Comparison of ENCODE assay signal across 9 mouse cellular contexts in genomic region chr2:163823771-163824170, GRCm38 (mm10). TPM values are rescaled to one million over a fixed set of nuclear protein-coding genes. Genes with fewer than 3 reads are reported as not detected.
DNase-seq lines count a peak whose midpoint lies in the region; TF ChIP-seq lines count a peak whose summit lies in the region.
"Had no signal": no experiment of that assay in that cellular context is flagged by ENCODE, and none has a peak within 500 bp of the region (broad histone marks: within the 10 kb centered on the region; RNA-seq: fewer than 3 reads in every experiment).

No protein-coding gene starts in this region.

- no peaks in the 10 kb centered on the region for H3K4me1 ChIP-seq in kidney, adult 2 months (ENCODE audit: control insufficient read depth, insufficient read depth, low read length)

- H3K27me3 ChIP-seq in kidney, adult 2 months (replicated peaks; ENCODE audit: control insufficient read depth, insufficient read depth, low read length), result no peaks in the 10 kb centered on the region; the same call in 1 of the 2 replicates

- intact Hi-C loops in left cerebral cortex, adult 2 months (cut with DNase I), result loop anchor here (10.0 kb wide), 1 partner anchor 289 kb away; no protein-coding TSS in a partner anchor

- DNase-seq in kidney, adult 2 months, result peak; percentile 14
- DNase-seq in kidney, adult 9 months, result no peak
- peak; percentile 69 for DNase-seq in forelimb bud, embryonic 11.5 days (ENCODE audit: low read depth, low spot score)
- DNase-seq in kidney, postnatal 4 days, result peak; percentile 76 to 83
- DNase-seq in neural tube, embryonic 10.5 days (ENCODE audit: extremely low spot score, low spot score), result peak; percentile 47
- DNase-seq in cerebellum, postnatal 14 days, result no peak
- no peak for DNase-seq in right cerebral cortex, adult 18-20 months
- no peak for DNase-seq in left cerebral cortex, adult 2 months (ENCODE audit: extremely low spot score in 1 of 2, low spot score in 2 of 2)

- no peak overlapping the region for H3K4me3 ChIP-seq in kidney, adult 2 months (ENCODE audit: insufficient read depth, low read depth, low read length)
- H3K4me3 ChIP-seq in left cerebral cortex, adult 2 months, result no peak overlapping the region
- H3K4me3 ChIP-seq: megakaryocyte, embryonic 14.5 days had no signal

- H3K27ac ChIP-seq in kidney, adult 2 months (ENCODE audit: insufficient read depth, low read depth, low read length), result no peak overlapping the region
- H3K27ac ChIP-seq in left cerebral cortex, adult 2 months, result no peak overlapping the region

- 24% methylated on average over 11 of the region's 11 CpGs for WGBS in kidney, adult 2 months

- H3K36me3 ChIP-seq in kidney, adult 2 months (ENCODE audit: control insufficient read depth, insufficient read depth, low read length), result no peaks in the 10 kb centered on the region

- no peak for TF ChIP-seq POLR2A in kidney, adult 2 months (IDR thresholded peaks at IDR 0.05; ENCODE audit: low read depth, low read length)

- no peak for TF ChIP-seq CTCF in kidney, adult 2 months (conservative IDR thresholded peaks at IDR 0.05; ENCODE audit: insufficient read depth, insufficient read length, low read depth, low read length)
- no peak for TF ChIP-seq CTCF in left cerebral cortex, adult 2 months (IDR thresholded peaks at IDR 0.05)

RNA-seq across cellular contexts. Expression of gene Ccn5, which starts 3.1 kb away (rescaled TPM):
- 0.41 and 1.3 TPM in 2 replicates for polyA plus RNA-seq in kidney, adult 2 months (2012; rRNA removed)
- total RNA-seq in left cerebral cortex, adult 2 months (2021), result under 1 TPM; 0.19 to 0.38 TPM

RNA-seq across cellular contexts. Expression of gene Kcnk15, which starts 29.7 kb away (rescaled TPM):
- polyA plus RNA-seq in kidney, adult 2 months (2012; rRNA removed), result not detected in 2 replicates
- under 1 TPM in 1 of 2 experiments, not detected in 1; 0.28 TPM for total RNA-seq in left cerebral cortex, adult 2 months (2021)

Comparison
In these comparisons a context has a peak if more than half of its experiments do, and no peak if none do; other contexts are left out.
1. DNase-seq: peak in kidney, adult 2 months (single experiment), forelimb bud, embryonic 11.5 days (single experiment), kidney, postnatal 4 days (2 of 2) and neural tube, embryonic 10.5 days (single experiment); none in kidney, adult 9 months (single experiment), cerebellum, postnatal 14 days (0 of 2), right cerebral cortex, adult 18-20 months (single experiment) and left cerebral cortex, adult 2 months (0 of 2).